Mouse (Mus musculus) midbrain, embryonic 15.5 days (tissue): ENCODE measurements around the gene Phgdh. TPM values are rescaled to one million over a fixed set of nuclear protein-coding genes. Genes with fewer than 3 reads are reported as not detected.

Source experiments
- ATAC-seq: fragments of 200-750 bp; cut with Nextera tagmentation; replicated peaks from 2 replicates; pipeline ENCODE4 v1.8.0; 2017; ENCODE audit warnings: moderate TSS enrichment
- H3K27ac ChIP-seq: fragments of 300-500 bp; sonication (generic); 2 replicates; pipeline ENCODE4 v1.5.1; 2015; ENCODE audit warnings: mild to moderate bottlenecking, inconsistent platforms
- H3K27me3 ChIP-seq: fragments of 300-500 bp; sonication (generic); replicated peaks from 2 replicates; pipeline ENCODE4 v1.6.1; 2015; ENCODE audit warnings: inconsistent platforms
- H3K36me3 ChIP-seq: fragments of 300-500 bp; sonication (generic); replicated peaks from 2 replicates; pipeline ENCODE4 v1.6.1; 2015; ENCODE audit warnings: inconsistent platforms
- H3K4me1 ChIP-seq: fragments of 300-500 bp; sonication (generic); 2 replicates; pipeline ENCODE4 v1.6.1; 2015; ENCODE audit warnings: inconsistent platforms
- H3K4me2 ChIP-seq: fragments of 300-500 bp; sonication (generic); 2 replicates; pipeline ENCODE4 v1.6.1; 2015; ENCODE audit warnings: inconsistent platforms, mild to moderate bottlenecking, moderate library complexity
- H3K4me3 ChIP-seq: fragments of 300-500 bp; sonication (generic); 2 replicates; pipeline ENCODE4 v1.5.1; 2015; ENCODE audit warnings: mild to moderate bottlenecking, inconsistent platforms
- H3K9ac ChIP-seq: fragments of 300-500 bp; sonication (generic); 2 replicates; pipeline ENCODE4 v1.6.1; 2015; ENCODE audit warnings: mild to moderate bottlenecking, inconsistent platforms
- H3K9me3 ChIP-seq: fragments of 300-500 bp; sonication (generic); 2 replicates; pipeline ENCODE4 v1.6.1; 2016; ENCODE audit warnings: inconsistent platforms
- WGBS: fragments of 180-500 bp; shearing (Covaris S2); methylation state at CpG from one replicate; pipeline ENCODE4 v1.1.7; 2015; ENCODE audit warnings: mixed read lengths; 5-methylcytosine and 5-hydroxymethylcytosine counted together
- polyA plus RNA-seq: library from polyadenylated mRNA; unstranded; fragments of >200 nt; fragmentation: Nextera tagmentation; extraction: Ambion mirVana; gene quantifications from 2 replicates; pipeline ENCODE4 v1.2.1, GENCODE M21; 2015

The Phgdh gene
- polyA plus RNA-seq, 1 experiment from 2014 or later: 113 TPM

GRCm38 (mm10) chr3:98280204-98280932 is 59.4 kb downstream of the Phgdh start, which contains the start of gene Hmgcs2:
Gene Hmgcs2, plus strand, starts transcription at chr3:98280435.
- no peaks in the 10 kb centered on the region for H3K36me3 ChIP-seq
- no peaks in the 10 kb centered on the region for H3K9me3 ChIP-seq
- H3K27me3 ChIP-seq: no peaks in the 10 kb centered on the region
- H3K27ac ChIP-seq: no peak within 1 kb of the TSS
- 66% methylated on average over 14 of the region's 14 CpGs for WGBS
- no peaks in the 10 kb centered on the region for H3K4me1 ChIP-seq
- peak; percentile 69 for ATAC-seq
- 0 out of 2 replicates have a peak within 1 kb of the TSS, but pooled peaks have one; percentile 12 for H3K4me2 ChIP-seq
- H3K9ac ChIP-seq: no peak within 1 kb of the TSS
- no peak within 1 kb of the TSS for H3K4me3 ChIP-seq

GRCm38 (mm10) chr3:98279682-98280081 is 60.1 kb downstream of the Phgdh start:
- Histone ChIP-seq H3K27ac (no peak overlapping the region), H3K27me3 (no peaks in the 10 kb centered on the region), H3K9ac (no peak overlapping the region), H3K4me1 (no peaks in the 10 kb centered on the region), H3K9me3 (no peaks in the 10 kb centered on the region), H3K4me3 (no peak overlapping the region), H3K4me2 (no peak overlapping the region), H3K36me3 (no peaks in the 10 kb centered on the region)
- no peak for ATAC-seq
- WGBS: 84% methylated on average over 4 of the region's 4 CpGs

- no peaks in the 10 kb centered on the region for H3K9me3 ChIP-seq
- WGBS: 59% methylated on average over 11 of the region's 11 CpGs
- no peak overlapping the region for H3K4me2 ChIP-seq
- no peaks in the 10 kb centered on the region for H3K4me1 ChIP-seq
- no peaks in the 10 kb centered on the region for H3K27me3 ChIP-seq
- no peak overlapping the region for H3K27ac ChIP-seq
- H3K9ac ChIP-seq: no peak overlapping the region
- no peak for ATAC-seq
- no peak overlapping the region for H3K4me3 ChIP-seq
- H3K36me3 ChIP-seq: no peaks in the 10 kb centered on the region
Measured at GRCm38 (mm10) chr3:98273623-98274398, 66.0 kb downstream of the Phgdh start.

- no peaks in the 10 kb centered on the region for H3K27me3 ChIP-seq
- no peak overlapping the region for H3K27ac ChIP-seq
- no peaks in the 10 kb centered on the region for H3K9me3 ChIP-seq
- WGBS: 8% methylated on average over 6 of the region's 6 CpGs
- H3K4me3 ChIP-seq: no peak overlapping the region
- H3K4me1 ChIP-seq: peaks cover 9% of the 10 kb centered on the region; the same call in 1 of the 2 replicates
- H3K9ac ChIP-seq: no peak overlapping the region
- no peak overlapping the region for H3K4me2 ChIP-seq
- ATAC-seq: peak; percentile 58
- no peaks in the 10 kb centered on the region for H3K36me3 ChIP-seq
Measured at GRCm38 (mm10) chr3:98267249-98267651, 72.5 kb downstream of the Phgdh start.

Other genes starting within 250 kb of the Phgdh start
- not detected in 2 replicates for gene Adam30, start 179.4 kb downstream of the Phgdh start, polyA plus RNA-seq
- gene Reg4, start 117.8 kb downstream of the Phgdh start, polyA plus RNA-seq: not detected in 2 replicates
- 22.9 and 26.8 TPM in 2 replicates for gene Hmgcs2, start 59.6 kb downstream of the Phgdh start, polyA plus RNA-seq
- gene Zfp697, start 42.5 kb upstream of the Phgdh start, polyA plus RNA-seq: 19.8 TPM in 2 replicates
- gene Gm4450, start 117.1 kb upstream of the Phgdh start, polyA plus RNA-seq: 0.31 TPM in 1 of 2 replicates, not detected in the other
- not detected in 2 replicates for gene Hsd3b4, start 170.5 kb upstream of the Phgdh start, polyA plus RNA-seq
- not detected in 2 replicates for gene Gm10681, start 248.8 kb upstream of the Phgdh start, polyA plus RNA-seq